Comparison of ENCODE assay signal across 9 mouse cellular contexts in genomic region chr12:78228139-78228538, GRCm38 (mm10). TPM values are rescaled to one million over a fixed set of nuclear protein-coding genes. Genes with fewer than 3 reads are reported as not detected.
DNase-seq lines count a peak whose midpoint lies in the region; ATAC-seq and TF ChIP-seq lines count a peak whose summit lies in the region.
"Had no signal": no experiment of that assay in that cellular context is flagged by ENCODE, and none has a peak within 500 bp of the region (broad histone marks: within the 10 kb centered on the region; RNA-seq: fewer than 3 reads in every experiment).

No protein-coding gene starts in this region.

- H3K4me2 ChIP-seq in kidney, embryonic 16.5 days (replicated peaks; ENCODE audit: low read depth, low read length): peak overlapping the region; percentile 91
- peak overlapping the region; percentile 88 for H3K4me2 ChIP-seq in embryonic facial prominence, embryonic 14.5 days (ENCODE audit: low read depth, low read length)
- peak overlapping the region; percentile 87 for H3K4me2 ChIP-seq in intestine, postnatal 0 days (replicated peaks; ENCODE audit: low read depth)

- H3K36me3 ChIP-seq in kidney, embryonic 16.5 days (ENCODE audit: insufficient read depth, low read length): no peaks in the 10 kb centered on the region
- no peaks in the 10 kb centered on the region for H3K36me3 ChIP-seq in embryonic facial prominence, embryonic 14.5 days (ENCODE audit: control insufficient read depth, insufficient read depth, low read length)
- H3K36me3 ChIP-seq in intestine, postnatal 0 days (ENCODE audit: control insufficient read depth, insufficient read depth): no peaks in the 10 kb centered on the region

- H3K4me1 ChIP-seq in kidney, embryonic 16.5 days (ENCODE audit: insufficient read depth, low read length): peaks cover 5% of the 10 kb centered on the region
- H3K4me1 ChIP-seq in embryonic facial prominence, embryonic 14.5 days (ENCODE audit: control insufficient read depth, insufficient read depth, low read length): peaks cover 4% of the 10 kb centered on the region; the same call in 1 of the 2 replicates
- no peaks in the 10 kb centered on the region for H3K4me1 ChIP-seq in intestine, postnatal 0 days (replicated peaks; ENCODE audit: control insufficient read depth, insufficient read depth, low read length)

- WGBS in kidney, embryonic 16.5 days: 43% methylated on average over 4 of the region's 4 CpGs
- 45% methylated on average over 4 of the region's 4 CpGs for WGBS in embryonic facial prominence, embryonic 14.5 days
- 60% methylated on average over 4 of the region's 4 CpGs for WGBS in intestine, postnatal 0 days

- H3K27ac ChIP-seq in kidney, embryonic 16.5 days (ENCODE audit: low read length): no peak overlapping the region
- H3K27ac ChIP-seq in embryonic facial prominence, embryonic 14.5 days (replicated peaks; ENCODE audit: low read depth, low read length): no peak overlapping the region
- no peak overlapping the region for H3K27ac ChIP-seq in intestine, postnatal 0 days (ENCODE audit: low read depth, low read length)

- H3K27me3 ChIP-seq in kidney, embryonic 16.5 days (ENCODE audit: insufficient read depth, low read length): no peaks in the 10 kb centered on the region
- H3K27me3 ChIP-seq in embryonic facial prominence, embryonic 14.5 days (replicated peaks; ENCODE audit: control insufficient read depth, insufficient read depth, low read length): no peaks in the 10 kb centered on the region
- no peaks in the 10 kb centered on the region for H3K27me3 ChIP-seq in intestine, postnatal 0 days (replicated peaks; ENCODE audit: control insufficient read depth, insufficient read depth, low read length)

- H3K9me3 ChIP-seq in kidney, embryonic 16.5 days (ENCODE audit: low read length): no peaks in the 10 kb centered on the region
- no peaks in the 10 kb centered on the region for H3K9me3 ChIP-seq in embryonic facial prominence, embryonic 14.5 days (ENCODE audit: control insufficient read depth, low read length)
- no peaks in the 10 kb centered on the region for H3K9me3 ChIP-seq in intestine, postnatal 0 days (ENCODE audit: control insufficient read depth)

- no peak for TF ChIP-seq CTCF in intestine, postnatal 0 days (IDR thresholded peaks at IDR 0.05; ENCODE audit: low read depth)

- peak overlapping the region; percentile 1; the same call in 1 of the 2 replicates for H3K4me3 ChIP-seq in kidney, embryonic 16.5 days (ENCODE audit: low read length)
- H3K4me3 ChIP-seq in embryonic facial prominence, embryonic 14.5 days (ENCODE audit: low read depth, low read length): peak overlapping the region; percentile 95
- H3K4me3 ChIP-seq in intestine, postnatal 0 days (ENCODE audit: low read depth, low read length): peak overlapping the region; percentile 99; the same call in 1 of the 2 replicates

- H3K9ac ChIP-seq in kidney, embryonic 16.5 days (replicated peaks; ENCODE audit: low read length): no peak overlapping the region
- peak overlapping the region; percentile 19; the same call in 1 of the 2 replicates for H3K9ac ChIP-seq in embryonic facial prominence, embryonic 14.5 days (ENCODE audit: low read depth, low read length)
- H3K9ac ChIP-seq in intestine, postnatal 0 days (ENCODE audit: low read depth, low read length): no peak overlapping the region

- no peak for DNase-seq in kidney, postnatal 10 days
- DNase-seq in embryonic facial prominence, embryonic 14.5 days (ENCODE audit: low spot score): no peak
- peak; percentile 13 for DNase-seq in naive thymus-derived CD4-positive, alpha-beta T cell, adult 2 months (ENCODE audit: low read depth)
- DNase-seq in T-cell, adult 2 months (ENCODE audit: low spot score): no peak
- DNase-seq in spleen, postnatal 14 days (ENCODE audit: low spot score in 2 of 2): no peak
- DNase-seq in spleen, postnatal 10 days (ENCODE audit: low spot score in 2 of 2): no peak
- DNase-seq: kidney, adult 2 months had no signal

- no peak for ATAC-seq in kidney, embryonic 16.5 days (ENCODE audit: low FRiP score, low TSS enrichment)
- no peak for ATAC-seq in embryonic facial prominence, embryonic 14.5 days (ENCODE audit: low read depth)
- no peak for ATAC-seq in intestine, postnatal 0 days

RNA-seq across cellular contexts. Expression of gene Gphn, which starts 2.0 kb away (rescaled TPM):
- polyA plus RNA-seq in kidney, embryonic 16.5 days (2015; fragmentation: Nextera tagmentation; extraction: Ambion mirVana): 16.9 and 17.4 TPM in 2 replicates
- 15.8 and 16.0 TPM in 2 replicates for polyA plus RNA-seq in embryonic facial prominence, embryonic 14.5 days (2014; fragmentation: Nextera tagmentation; extraction: Ambion mirVana)
- 7.1 and 9.1 TPM in 2 replicates for polyA plus RNA-seq in intestine, postnatal 0 days (2015; fragmentation: Nextera tagmentation; extraction: Ambion mirVana)

RNA-seq across cellular contexts. Expression of gene Gm6657, which starts 34.1 kb away (rescaled TPM):
- polyA plus RNA-seq in kidney, embryonic 16.5 days (2015; fragmentation: Nextera tagmentation; extraction: Ambion mirVana): not detected in 2 replicates
- polyA plus RNA-seq in embryonic facial prominence, embryonic 14.5 days (2014; fragmentation: Nextera tagmentation; extraction: Ambion mirVana): not detected in 2 replicates
- not detected in 2 replicates for polyA plus RNA-seq in intestine, postnatal 0 days (2015; fragmentation: Nextera tagmentation; extraction: Ambion mirVana)
- polyA plus RNA-seq: kidney, adult 2 months had no signal

Comparison
In these comparisons a context has a peak if more than half of its experiments do, and no peak if none do; other contexts are left out.
1. H3K4me3 ChIP-seq: peak in every context shown above with its lines; median percentile 99 in intestine, postnatal 0 days; 95 in embryonic facial prominence, embryonic 14.5 days; 1 in kidney, embryonic 16.5 days.